Mouse (Mus musculus): ENCODE measurements around the gene Fa2h.

The Fa2h gene

GRCm38 (mm10) chr8:111393391-111394363 is at the start of gene Fa2h:
Fa2h (minus strand) TSS chr8:111393824.
- DNase-seq (ENCODE audit: low read depth, low spot score): peak; percentile 81

- peak; percentile 78 for DNase-seq (ENCODE audit: low read depth, low spot score)
Measured at GRCm38 (mm10) chr8:111439189-111439588, 45.6 kb upstream of the Fa2h start.

DNA sequence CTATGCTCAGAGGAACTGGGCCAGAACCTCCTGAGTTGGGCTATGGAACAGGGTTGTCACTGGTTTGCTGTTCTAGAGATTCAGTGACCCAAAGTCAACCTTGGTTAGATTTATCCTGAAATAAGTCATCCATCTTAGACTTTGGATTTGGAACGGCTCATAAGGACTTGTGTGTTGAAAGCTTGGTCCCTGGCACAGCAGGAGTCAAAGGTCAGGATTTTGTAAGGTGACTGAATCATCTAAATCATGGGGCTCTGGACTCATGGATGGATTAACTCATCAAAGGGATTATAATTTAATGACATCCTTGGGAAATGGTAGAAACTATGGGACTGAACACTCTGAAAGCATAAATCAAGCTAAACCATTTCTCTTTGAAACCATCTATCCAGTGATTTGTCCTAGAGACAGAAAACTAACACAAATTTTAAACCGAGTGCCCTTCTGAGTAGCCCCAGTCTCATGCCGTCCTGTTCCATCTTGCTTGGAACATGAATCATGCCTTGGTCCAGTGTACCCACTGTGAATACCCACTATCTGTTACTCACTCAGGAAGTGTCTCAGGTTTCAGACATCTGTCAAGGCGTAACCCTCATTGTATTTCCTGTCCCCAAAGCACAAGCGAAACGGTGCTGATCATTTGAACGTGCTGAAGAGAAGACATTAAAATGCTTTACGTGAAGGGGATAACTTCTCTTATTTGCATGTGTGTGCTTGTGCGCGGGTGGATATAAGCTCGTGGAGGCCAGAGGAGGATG is 41.6 kb upstream of the Fa2h start:
- no peak for DNase-seq (ENCODE audit: low read depth, low spot score)

- DNase-seq (ENCODE audit: low read depth, low spot score): no peak
Measured at GRCm38 (mm10) chr8:111424646-111425045, 31.0 kb upstream of the Fa2h start.

DNA sequence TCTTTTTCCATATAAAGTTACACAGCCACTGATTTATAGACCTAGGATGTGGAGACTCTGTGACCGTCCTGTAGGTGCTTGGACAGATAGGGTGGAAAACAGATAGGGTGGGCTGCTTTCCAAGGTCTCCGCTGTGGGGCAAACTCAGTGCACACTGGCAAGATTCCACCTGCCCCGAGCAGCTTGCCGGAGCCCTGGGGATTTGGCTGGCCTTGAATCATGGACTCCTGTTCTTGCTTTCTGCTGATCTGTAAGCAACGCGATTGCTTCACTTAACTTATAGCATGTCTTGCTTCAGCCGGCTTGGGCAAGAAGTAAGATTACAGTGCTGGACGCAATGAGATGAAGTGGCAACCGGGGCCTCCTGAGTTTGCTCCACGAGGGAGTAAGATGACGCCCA is 30.6 kb upstream of the Fa2h start:
- no peak for DNase-seq (ENCODE audit: low read depth, low spot score)

GRCm38 (mm10) chr8:111422614-111423013 is 29.0 kb upstream of the Fa2h start:
- no peak for DNase-seq (ENCODE audit: low read depth, low spot score)

GRCm38 (mm10) chr8:111419171-111419570 is 25.5 kb upstream of the Fa2h start:
- DNase-seq (ENCODE audit: low read depth, low spot score): no peak

GRCm38 (mm10) chr8:111418601-111419000 is 25.0 kb upstream of the Fa2h start:
- peak; percentile 31 for DNase-seq (ENCODE audit: low read depth, low spot score)

DNA sequence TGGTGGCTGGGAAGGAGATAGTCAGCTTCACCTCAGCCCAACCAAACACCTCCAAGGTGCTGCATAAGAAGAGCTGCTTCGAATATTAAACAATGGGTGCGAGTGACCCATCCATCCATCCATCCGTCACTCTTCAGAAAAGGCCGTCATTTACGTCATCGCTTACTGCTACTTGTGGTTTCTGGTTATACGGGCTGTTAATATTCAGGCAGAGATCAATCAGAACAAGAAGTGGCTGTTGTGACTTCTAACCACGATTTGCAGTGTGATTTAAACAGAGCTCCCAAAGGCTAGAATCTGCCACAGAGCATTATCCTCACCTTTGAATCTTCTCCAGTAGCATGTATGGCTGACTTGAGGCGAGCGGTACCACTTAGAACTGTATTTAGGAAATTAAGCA is 23.6 kb upstream of the Fa2h start:
- no peak for DNase-seq (ENCODE audit: low read depth, low spot score)

- peak; percentile 56 for DNase-seq (ENCODE audit: low read depth, low spot score)
Measured at GRCm38 (mm10) chr8:111403391-111403790, 9.8 kb upstream of the Fa2h start.

DNA sequence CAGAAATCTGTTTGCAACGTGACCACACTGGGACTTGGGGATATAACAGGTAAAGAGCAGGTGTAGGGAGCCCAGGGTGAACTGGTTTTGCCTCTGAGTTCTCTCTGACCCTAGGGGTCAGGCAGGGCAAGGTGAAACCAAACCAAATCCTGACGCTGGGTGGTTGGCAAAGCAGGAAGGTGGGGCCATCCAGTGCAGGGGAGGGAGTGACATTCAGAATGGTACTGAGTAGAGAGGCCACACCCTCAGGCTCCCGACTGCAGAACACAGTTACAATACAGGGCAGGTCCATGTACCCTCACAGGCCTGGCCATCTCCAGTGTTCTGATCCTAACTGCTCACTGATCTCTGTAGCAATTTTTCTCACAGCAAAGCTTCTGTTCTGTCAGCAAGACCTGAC is 2.4 kb downstream of the Fa2h start:
- DNase-seq (ENCODE audit: low read depth, low spot score): no peak

DNA sequence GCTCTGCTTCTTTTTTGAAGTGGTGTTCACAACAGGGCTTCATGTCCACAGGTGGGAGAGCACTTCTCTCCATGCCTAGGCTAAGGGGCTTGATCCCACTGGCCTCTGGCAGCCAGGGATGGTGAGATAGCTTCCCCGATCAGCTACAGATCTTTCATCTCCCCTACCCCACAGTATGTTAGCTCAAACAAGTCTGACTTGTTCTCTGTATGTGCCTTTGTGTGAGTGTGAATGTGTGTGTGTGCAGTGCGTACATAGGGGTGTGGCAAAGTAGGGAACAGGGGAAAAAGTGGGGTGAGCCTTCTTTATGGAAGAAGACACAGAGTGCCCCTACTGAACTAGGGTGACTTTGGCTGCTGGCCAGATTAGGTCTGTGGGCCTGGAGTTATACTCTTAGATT is 2.8 kb downstream of the Fa2h start:
- no peak for DNase-seq (ENCODE audit: low read depth, low spot score)

DNA sequence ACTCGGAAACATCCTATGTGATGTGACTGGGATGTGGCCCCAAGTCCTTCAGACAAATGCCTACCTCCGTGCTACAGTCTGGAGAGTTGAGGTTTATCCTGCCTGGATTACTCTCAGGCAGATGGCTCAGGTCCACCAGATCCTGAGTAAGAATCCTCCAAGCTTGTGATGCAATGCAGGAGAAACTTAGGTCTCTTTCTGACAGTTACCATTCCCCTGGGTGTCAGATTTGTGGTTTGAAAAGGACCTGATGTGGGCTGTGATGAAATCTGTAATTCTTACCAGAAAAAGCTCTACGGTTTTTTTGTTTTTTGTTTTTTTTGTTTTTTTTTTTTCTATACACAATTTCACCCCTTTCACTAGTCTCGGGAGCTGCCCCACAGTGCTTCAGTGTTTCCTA is 4.0 kb downstream of the Fa2h start:
- no peak for DNase-seq (ENCODE audit: low read depth, low spot score)

- DNase-seq (ENCODE audit: low read depth, low spot score): no peak
Measured at GRCm38 (mm10) chr8:111385915-111386314, 7.7 kb downstream of the Fa2h start.

- no peak for DNase-seq (ENCODE audit: low read depth, low spot score)
Measured at GRCm38 (mm10) chr8:111384628-111385027, 9.0 kb downstream of the Fa2h start.

- DNase-seq (ENCODE audit: low read depth, low spot score): no peak
Measured at GRCm38 (mm10) chr8:111375192-111375591, 18.4 kb downstream of the Fa2h start.

- DNase-seq (ENCODE audit: low read depth, low spot score): no peak
Measured at GRCm38 (mm10) chr8:111369711-111370110, 23.9 kb downstream of the Fa2h start.

DNA sequence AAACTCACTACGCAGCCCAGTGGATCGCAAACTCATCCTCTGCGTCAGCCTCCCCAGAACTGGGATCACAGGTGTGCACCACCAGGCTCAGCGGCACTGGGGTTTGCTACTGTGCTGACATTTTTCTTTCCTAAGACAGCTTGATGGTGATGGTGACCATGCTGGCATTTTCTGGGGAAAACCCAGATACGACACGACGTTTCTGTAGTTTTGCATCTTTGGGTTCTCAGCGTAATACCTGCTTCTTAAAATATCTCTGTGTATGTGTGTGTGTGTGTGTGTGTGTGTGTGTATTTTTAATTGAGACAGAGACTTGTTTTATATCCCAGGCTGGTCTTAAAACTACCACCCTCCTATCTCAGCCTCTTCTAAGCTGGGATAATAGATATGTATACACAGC is 26.3 kb downstream of the Fa2h start:
- DNase-seq (ENCODE audit: low read depth, low spot score): no peak

DNA sequence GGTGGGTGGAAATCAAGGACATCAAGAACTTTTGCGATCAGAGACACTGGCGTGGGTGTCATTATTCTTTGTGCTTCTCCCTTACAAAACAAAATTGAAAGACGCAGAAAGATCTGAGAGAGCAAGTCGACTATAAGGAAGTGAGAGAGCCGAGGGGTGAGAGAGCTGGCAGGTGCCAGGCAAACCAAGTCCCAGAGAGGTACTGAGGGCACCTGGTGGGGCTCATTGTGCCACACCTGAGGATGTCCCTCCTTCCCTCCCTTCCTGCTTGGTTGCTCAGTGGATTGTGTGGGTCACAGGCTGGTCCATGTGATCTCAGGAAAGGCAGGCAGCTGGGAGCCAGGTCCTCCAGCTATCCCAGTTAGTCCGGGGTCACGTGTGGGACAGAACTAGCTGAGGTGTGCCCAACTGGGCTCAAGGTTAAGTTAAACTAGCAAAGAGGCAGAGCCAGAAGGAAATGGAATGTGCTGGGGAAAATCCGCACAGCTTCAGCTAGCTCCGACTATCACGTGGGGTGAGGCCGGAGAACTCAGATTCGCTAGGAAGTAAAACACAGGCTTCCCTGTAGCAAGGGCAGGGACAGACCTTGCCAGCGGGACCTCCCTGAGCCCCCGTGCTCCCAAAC is 26.9 kb downstream of the Fa2h start:
- DNase-seq (ENCODE audit: low read depth, low spot score): peak; percentile 45

DNA sequence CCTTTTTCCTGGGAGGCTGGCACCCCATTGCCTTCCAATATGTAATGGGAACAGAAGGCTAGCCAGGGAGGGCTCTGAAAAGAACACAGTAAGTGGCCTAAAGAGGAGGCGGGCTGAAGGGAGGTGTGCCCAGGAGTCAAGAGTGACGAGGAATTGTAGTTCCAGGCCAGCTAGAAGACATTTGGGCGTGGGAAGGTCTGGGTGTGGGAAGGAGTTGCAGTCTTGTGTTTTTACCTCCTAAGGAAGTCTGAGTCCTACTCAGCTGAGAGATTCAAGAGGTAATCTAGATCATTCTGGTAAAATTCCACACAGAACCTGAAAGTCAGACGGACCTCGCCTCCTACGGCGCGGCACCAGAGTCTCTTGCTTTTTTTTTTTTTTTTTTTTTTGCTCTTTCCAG is 30.1 kb downstream of the Fa2h start:
- DNase-seq (ENCODE audit: low read depth, low spot score): no peak

- no peak for DNase-seq (ENCODE audit: low read depth, low spot score)
Measured at GRCm38 (mm10) chr8:111360579-111361209, 32.9 kb downstream of the Fa2h start.

GRCm38 (mm10) chr8:111359936-111360335 is 33.7 kb downstream of the Fa2h start:
- DNase-seq (ENCODE audit: low read depth, low spot score): no peak
